Mouse (Mus musculus) erythroblast, embryonic 14.5 days (primary cell): Measurements from ENCODE around the gene Fry.

ENCODE experiments used
- GATA1 ChIP-seq: IDR thresholded peaks from 2 replicates; pipeline ENCODE4 v1.6.1; 2012; ENCODE audit warnings: low read length, inconsistent platforms, mixed read lengths
- TAL1 ChIP-seq: IDR thresholded peaks from 3 replicates; pipeline ENCODE4 v1.6.1; 2012; ENCODE audit warnings: low read length, inconsistent platforms, mixed read lengths

DNA sequence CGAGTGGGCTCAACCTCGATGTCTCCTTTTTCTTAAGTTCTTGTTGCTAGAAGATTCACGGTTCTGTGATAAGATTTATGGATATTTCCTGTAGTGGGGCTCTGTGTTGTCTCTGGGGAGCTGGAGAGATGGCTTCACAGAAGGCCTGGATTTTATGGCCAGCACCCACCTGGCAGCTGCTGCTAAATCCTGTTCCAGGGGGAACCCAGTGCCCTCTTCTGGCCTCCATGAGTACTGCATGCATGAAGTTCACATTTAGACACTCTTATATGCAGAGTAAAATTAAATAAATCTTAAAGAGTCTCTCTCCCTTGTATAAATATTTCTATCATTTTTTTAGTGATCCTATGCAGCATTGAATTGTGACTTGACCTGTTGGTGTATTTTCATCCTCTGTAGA, 308.1 kb downstream of the Fry start:
- no peak for TF ChIP-seq TAL1
- no peak for TF ChIP-seq GATA1
